Mouse (Mus musculus): ENCODE results near the gene Dennd5a. TPM values are rescaled to one million over a fixed set of nuclear protein-coding genes. Genes with fewer than 3 reads are reported as not detected.

Gene Dennd5a
- polyA plus RNA-seq, 1 experiment from 2014 or later: 51.4 TPM

- Histone ChIP-seq H3K27ac (ENCODE audit: low read depth) (no peak overlapping the region), H3K27me3 (ENCODE audit: insufficient read depth, low read length) (no peaks in the 10 kb centered on the region), H3K4me2 (no peak overlapping the region), H3K4me1 (ENCODE audit: insufficient read depth) (no peaks in the 10 kb centered on the region), H3K4me3 (ENCODE audit: low read depth, low read length) (no peak overlapping the region), H3K9me3 (ENCODE audit: low read depth, low read length) (no peaks in the 10 kb centered on the region), H3K9ac (no peak overlapping the region), H3K36me3 (ENCODE audit: insufficient read depth) (no peaks in the 10 kb centered on the region)
- 49% methylated on average over 2 of the region's 2 CpGs for WGBS
- ATAC-seq (ENCODE audit: insufficient read depth) (no peak), DNase-seq (no peak)
- no peak for TF ChIP-seq CTCF (IDR thresholded peaks at IDR 0.05; ENCODE audit: low read depth)
These were observed 78.6 kb downstream of the Dennd5a start for GRCm38 (mm10) chr7:109881561-109882099.

- 18% methylated on average over 12 of the region's 12 CpGs for WGBS
- Histone ChIP-seq H3K4me2 (peak overlapping the region; percentile 40), H3K36me3 (ENCODE audit: insufficient read depth) (no peaks in the 10 kb centered on the region), H3K27ac (ENCODE audit: low read depth) (no peak overlapping the region), H3K27me3 (ENCODE audit: insufficient read depth, low read length) (no peaks in the 10 kb centered on the region), H3K4me3 (ENCODE audit: low read depth, low read length) (no peak overlapping the region), H3K9ac (peak overlapping the region; percentile 29), H3K9me3 (ENCODE audit: low read depth, low read length) (no peaks in the 10 kb centered on the region), H3K4me1 (ENCODE audit: insufficient read depth) (no peaks in the 10 kb centered on the region)
- ATAC-seq (ENCODE audit: insufficient read depth) (peak; percentile 76; the same call in 1 of the 2 replicates), DNase-seq (peak; percentile 65)
- no peak for TF ChIP-seq CTCF (IDR thresholded peaks at IDR 0.05; ENCODE audit: low read depth)
These were observed 81.1 kb downstream of the Dennd5a start for GRCm38 (mm10) chr7:109879158-109879557.

GRCm38 (mm10) chr7:109876085-109876484 is 84.2 kb downstream of the Dennd5a start:
- Histone ChIP-seq H3K4me3 (ENCODE audit: low read depth, low read length) (no peak overlapping the region), H3K27me3 (ENCODE audit: insufficient read depth, low read length) (no peaks in the 10 kb centered on the region), H3K36me3 (ENCODE audit: insufficient read depth) (no peaks in the 10 kb centered on the region), H3K9ac (no peak overlapping the region), H3K4me2 (no peak overlapping the region), H3K9me3 (ENCODE audit: low read depth, low read length) (no peaks in the 10 kb centered on the region), H3K27ac (ENCODE audit: low read depth) (no peak overlapping the region), H3K4me1 (ENCODE audit: insufficient read depth) (no peaks in the 10 kb centered on the region)
- WGBS: 53% methylated on average over 8 of the region's 8 CpGs
- DNase-seq: no peak
- no peak for ATAC-seq (ENCODE audit: insufficient read depth)
- TF ChIP-seq CTCF (IDR thresholded peaks at IDR 0.05; ENCODE audit: low read depth): no peak; the same call in 1 of the 2 replicates

GRCm38 (mm10) chr7:109875598-109875997 is 84.7 kb downstream of the Dennd5a start:
- H3K9ac ChIP-seq: no peak overlapping the region
- WGBS: 45% methylated on average over 3 of the region's 3 CpGs
- no peak overlapping the region for H3K27ac ChIP-seq (ENCODE audit: low read depth)
- no peaks in the 10 kb centered on the region for H3K36me3 ChIP-seq (ENCODE audit: insufficient read depth)
- no peaks in the 10 kb centered on the region for H3K4me1 ChIP-seq (ENCODE audit: insufficient read depth)
- no peaks in the 10 kb centered on the region for H3K27me3 ChIP-seq (ENCODE audit: insufficient read depth, low read length)
- H3K4me3 ChIP-seq (ENCODE audit: low read depth, low read length): no peak overlapping the region
- no peak for TF ChIP-seq CTCF (IDR thresholded peaks at IDR 0.05; ENCODE audit: low read depth)
- DNase-seq: no peak
- no peaks in the 10 kb centered on the region for H3K9me3 ChIP-seq (ENCODE audit: low read depth, low read length)
- no peak overlapping the region for H3K4me2 ChIP-seq
- ATAC-seq (ENCODE audit: insufficient read depth): no peak

DNA sequence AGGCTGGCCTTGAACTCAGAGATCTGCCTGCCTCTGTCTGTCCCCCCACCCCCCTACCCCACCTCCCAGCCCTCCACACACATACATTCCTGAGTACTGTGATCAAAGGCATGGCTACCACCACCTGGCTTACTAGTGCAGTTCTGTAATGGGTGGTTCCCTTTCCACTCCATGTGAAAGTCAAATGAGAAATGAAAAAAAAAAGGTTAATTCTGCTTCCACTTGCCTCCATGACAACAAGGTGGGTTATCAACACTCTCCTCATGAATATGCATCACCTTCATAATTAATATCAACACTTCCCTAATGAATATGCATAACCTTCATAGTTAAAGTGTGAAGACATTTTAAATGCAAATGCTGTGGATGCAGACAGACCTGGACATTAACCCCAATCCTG is 85.2 kb downstream of the Dennd5a start:
- Histone ChIP-seq H3K9ac (no peak overlapping the region), H3K9me3 (ENCODE audit: low read depth, low read length) (no peaks in the 10 kb centered on the region), H3K27me3 (ENCODE audit: insufficient read depth, low read length) (no peaks in the 10 kb centered on the region), H3K27ac (ENCODE audit: low read depth) (no peak overlapping the region), H3K4me2 (no peak overlapping the region), H3K4me1 (ENCODE audit: insufficient read depth) (no peaks in the 10 kb centered on the region), H3K36me3 (ENCODE audit: insufficient read depth) (no peaks in the 10 kb centered on the region), H3K4me3 (ENCODE audit: low read depth, low read length) (no peak overlapping the region)
- TF ChIP-seq CTCF (IDR thresholded peaks at IDR 0.05; ENCODE audit: low read depth): no peak
- ATAC-seq (ENCODE audit: insufficient read depth) (no peak), DNase-seq (no peak)

GRCm38 (mm10) chr7:109873170-109873569 is 87.1 kb downstream of the Dennd5a start:
- H3K9me3 ChIP-seq (ENCODE audit: low read depth, low read length): no peaks in the 10 kb centered on the region
- no peak overlapping the region for H3K4me3 ChIP-seq (ENCODE audit: low read depth, low read length)
- H3K9ac ChIP-seq: no peak overlapping the region
- WGBS: 33% methylated on average over 5 of the region's 5 CpGs
- no peaks in the 10 kb centered on the region for H3K36me3 ChIP-seq (ENCODE audit: insufficient read depth)
- no peaks in the 10 kb centered on the region for H3K27me3 ChIP-seq (ENCODE audit: insufficient read depth, low read length)
- no peak overlapping the region for H3K27ac ChIP-seq (ENCODE audit: low read depth)
- TF ChIP-seq CTCF (IDR thresholded peaks at IDR 0.05; ENCODE audit: low read depth): no peak
- no peaks in the 10 kb centered on the region for H3K4me1 ChIP-seq (ENCODE audit: insufficient read depth)
- no peak overlapping the region for H3K4me2 ChIP-seq
- ATAC-seq (ENCODE audit: insufficient read depth) (no peak), DNase-seq (no peak)

GRCm38 (mm10) chr7:109871232-109871631 is 89.0 kb downstream of the Dennd5a start:
- Histone ChIP-seq H3K27ac (ENCODE audit: low read depth) (no peak overlapping the region), H3K4me1 (ENCODE audit: insufficient read depth) (no peaks in the 10 kb centered on the region), H3K4me2 (no peak overlapping the region), H3K36me3 (ENCODE audit: insufficient read depth) (no peaks in the 10 kb centered on the region), H3K9me3 (ENCODE audit: low read depth, low read length) (no peaks in the 10 kb centered on the region), H3K4me3 (ENCODE audit: low read depth, low read length) (no peak overlapping the region), H3K9ac (no peak overlapping the region), H3K27me3 (ENCODE audit: insufficient read depth, low read length) (no peaks in the 10 kb centered on the region)
- DNase-seq: no peak
- WGBS: 79% methylated on average over 5 of the region's 5 CpGs
- ATAC-seq (ENCODE audit: insufficient read depth): no peak
- no peak for TF ChIP-seq CTCF (IDR thresholded peaks at IDR 0.05; ENCODE audit: low read depth)

GRCm38 (mm10) chr7:109868498-109868897 is 91.8 kb downstream of the Dennd5a start:
- peak; percentile 67 for TF ChIP-seq CTCF (IDR thresholded peaks at IDR 0.05; ENCODE audit: low read depth)
- no peaks in the 10 kb centered on the region for H3K36me3 ChIP-seq (ENCODE audit: insufficient read depth)
- H3K27me3 ChIP-seq (ENCODE audit: insufficient read depth, low read length): peaks cover 18% of the 10 kb centered on the region
- DNase-seq: peak; percentile 69
- ATAC-seq (ENCODE audit: insufficient read depth): peak; percentile 55; the same call in 1 of the 2 replicates
- no peaks in the 10 kb centered on the region for H3K9me3 ChIP-seq (ENCODE audit: low read depth, low read length)
- H3K4me1 ChIP-seq (ENCODE audit: insufficient read depth): no peaks in the 10 kb centered on the region
- H3K9ac ChIP-seq: no peak overlapping the region
- H3K4me3 ChIP-seq (ENCODE audit: low read depth, low read length): no peak overlapping the region
- no peak overlapping the region for H3K4me2 ChIP-seq
- WGBS: 28% methylated on average over 3 of the region's 3 CpGs
- H3K27ac ChIP-seq (ENCODE audit: low read depth): no peak overlapping the region

Measured in lung, embryonic 14.5 days (tissue).